Mouse (Mus musculus) urinary bladder, postnatal 36 days (tissue): ENCODE data around the gene Soga1.

Experiments used
- DNase-seq, 2 experiments: peaks; one replicate each; pipeline ENCODE4 v3.0.0; 2022; ENCODE audit warnings: low spot score in 2 of 2, mixed read lengths in 1 of 2

Gene Soga1

DNA sequence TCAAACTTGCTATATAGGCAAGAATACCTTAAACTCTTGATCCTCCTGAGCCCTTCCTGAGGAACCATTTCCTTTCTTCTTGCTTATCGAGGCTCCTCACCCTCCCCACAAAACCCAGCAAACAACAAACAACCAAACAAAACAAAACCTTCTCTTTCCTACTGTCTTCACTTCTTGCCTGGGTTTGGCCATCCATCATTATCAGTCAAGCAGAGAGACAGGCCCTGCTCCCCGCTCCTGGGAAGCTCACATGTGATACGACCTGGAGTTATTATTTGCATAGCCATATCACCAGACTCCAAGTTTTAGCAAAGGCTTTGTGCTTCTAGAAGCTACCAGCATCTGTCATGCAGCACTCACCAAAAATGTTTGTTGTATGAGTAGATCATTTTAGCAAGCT, 91.7 kb downstream of the Soga1 start:
- DNase-seq: no peak

DNA sequence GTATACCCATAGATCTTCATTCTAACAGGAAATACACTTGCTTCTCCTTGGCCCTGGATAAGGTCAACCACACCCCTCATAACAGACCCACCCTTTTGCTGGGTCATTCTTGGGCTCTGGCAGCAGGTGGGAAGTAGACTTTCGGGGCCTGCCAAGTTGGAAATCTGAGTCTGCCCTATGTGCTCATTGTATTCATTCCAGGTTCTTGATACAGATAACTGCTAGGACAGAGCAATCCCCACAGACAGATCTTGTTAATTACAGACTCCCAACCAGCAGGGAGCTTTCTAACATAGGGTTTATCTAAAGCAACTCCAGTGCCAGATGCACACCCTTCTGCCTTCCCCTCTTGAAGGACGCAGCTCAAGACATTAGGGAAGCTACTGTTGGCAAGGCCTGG, 96.2 kb downstream of the Soga1 start:
- DNase-seq: no peak

DNA sequence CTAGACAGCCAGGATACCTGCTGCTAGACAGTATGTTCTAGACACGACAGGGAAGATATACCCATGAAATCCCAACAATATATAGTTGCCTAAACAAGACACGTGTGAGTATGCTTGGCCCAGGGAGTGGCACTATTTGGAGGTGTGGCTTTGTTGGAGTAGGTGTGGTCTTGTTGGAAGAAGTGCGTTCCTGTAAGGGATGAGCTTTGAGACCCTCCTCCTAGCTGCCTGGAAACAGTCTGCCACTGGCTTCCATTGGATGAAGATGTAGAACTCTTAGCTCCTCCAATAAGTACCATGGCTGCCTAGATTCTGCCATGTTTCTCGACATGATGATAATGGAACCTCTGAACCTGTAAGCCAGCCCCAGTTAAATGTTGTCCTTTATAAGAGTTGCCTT, 97.8 kb downstream of the Soga1 start:
- no peak for DNase-seq

DNA sequence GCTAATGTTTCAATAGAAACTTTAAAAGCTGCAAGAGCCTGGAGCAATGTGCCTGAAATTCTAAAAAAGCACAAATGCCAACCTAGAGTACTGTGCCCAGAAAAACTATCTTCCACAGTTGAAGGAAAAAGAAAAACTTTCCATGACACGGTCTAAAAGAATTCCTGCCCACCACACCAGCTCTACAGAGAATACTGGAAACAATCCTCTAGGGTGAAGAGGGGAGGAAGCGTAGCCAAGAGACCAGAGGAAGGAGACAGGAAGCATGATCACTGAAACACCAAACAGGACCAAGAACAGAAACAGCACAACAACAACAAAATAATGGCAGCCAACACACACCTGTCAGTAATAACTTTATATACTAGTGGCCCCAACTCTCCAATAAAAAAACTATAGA, 99.0 kb downstream of the Soga1 start:
- DNase-seq: no peak

DNA sequence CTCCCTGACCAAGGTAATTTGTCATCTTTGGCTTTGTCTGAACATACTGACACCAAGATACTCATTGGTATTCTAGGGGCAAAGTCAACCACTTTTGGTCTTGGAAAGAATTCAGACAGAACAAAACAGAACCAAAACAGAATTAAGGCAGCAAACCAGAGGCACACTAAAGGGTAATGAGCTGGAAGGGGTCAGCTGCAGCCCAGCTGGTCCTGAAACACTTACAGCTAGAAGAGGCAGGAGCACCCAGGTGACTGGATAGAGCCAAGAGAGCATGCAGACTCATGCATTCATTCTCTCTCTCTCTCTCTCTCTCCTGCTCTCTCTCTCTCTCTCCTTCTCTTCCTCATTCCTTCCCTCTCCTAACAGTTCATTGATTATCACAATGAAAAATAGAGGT, 102.3 kb downstream of the Soga1 start:
- DNase-seq: no peak

DNA sequence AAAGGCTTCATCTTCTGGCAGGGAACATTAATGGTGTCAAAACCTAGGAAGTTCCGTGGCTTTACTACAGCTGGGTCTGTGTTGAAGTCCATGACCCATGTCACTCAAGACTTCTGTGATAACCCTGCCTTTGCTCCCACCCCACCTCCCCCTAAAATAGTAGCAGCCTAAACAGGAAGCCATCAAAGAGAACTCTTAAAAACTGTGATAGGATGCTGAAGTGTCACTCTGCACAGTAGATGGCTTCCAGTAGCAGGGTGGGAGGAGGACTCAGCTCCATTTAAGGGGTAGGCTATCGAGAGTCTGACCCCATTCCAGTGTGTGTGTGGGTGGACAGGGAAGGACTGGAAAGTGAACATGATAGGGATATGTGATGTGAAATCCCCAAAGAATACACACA, 104.1 kb downstream of the Soga1 start:
- DNase-seq: no peak

DNA sequence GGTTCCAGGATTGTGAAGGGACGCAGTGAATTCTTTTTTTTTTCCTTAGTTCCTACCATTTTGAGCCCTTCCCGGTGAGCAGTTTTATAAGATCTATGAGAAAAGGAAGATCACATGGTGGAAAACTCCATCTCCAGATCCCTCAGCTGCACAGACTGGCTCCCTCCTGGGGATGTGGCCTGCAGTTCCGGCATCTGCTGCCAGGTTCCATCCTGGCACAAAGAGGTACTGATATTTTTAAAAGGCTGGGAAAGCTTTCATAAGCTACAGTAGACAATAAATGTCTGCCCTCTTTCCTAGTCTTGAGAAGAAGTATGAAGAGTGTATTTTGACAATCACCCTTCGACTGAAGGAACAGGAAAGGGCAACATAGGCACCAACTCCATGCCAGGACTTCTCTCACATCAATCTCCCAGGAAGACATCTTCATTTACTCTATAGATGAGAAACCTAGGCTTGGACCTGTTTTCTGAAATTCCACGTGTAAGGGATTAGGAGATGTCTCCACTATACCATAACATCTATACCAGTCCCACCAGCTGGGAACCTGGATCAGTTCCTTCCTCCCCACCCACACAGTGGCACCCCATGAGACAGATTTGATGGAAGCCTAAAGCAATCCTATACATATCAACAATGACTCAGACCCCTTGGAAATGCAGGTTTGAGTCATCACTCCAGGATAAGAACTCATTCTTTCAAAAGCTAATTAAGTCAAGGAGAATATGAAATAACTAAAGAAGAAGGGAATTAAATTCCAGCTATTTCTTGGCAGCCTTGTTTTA, 105.5 kb downstream of the Soga1 start:
- no peak for DNase-seq

DNA sequence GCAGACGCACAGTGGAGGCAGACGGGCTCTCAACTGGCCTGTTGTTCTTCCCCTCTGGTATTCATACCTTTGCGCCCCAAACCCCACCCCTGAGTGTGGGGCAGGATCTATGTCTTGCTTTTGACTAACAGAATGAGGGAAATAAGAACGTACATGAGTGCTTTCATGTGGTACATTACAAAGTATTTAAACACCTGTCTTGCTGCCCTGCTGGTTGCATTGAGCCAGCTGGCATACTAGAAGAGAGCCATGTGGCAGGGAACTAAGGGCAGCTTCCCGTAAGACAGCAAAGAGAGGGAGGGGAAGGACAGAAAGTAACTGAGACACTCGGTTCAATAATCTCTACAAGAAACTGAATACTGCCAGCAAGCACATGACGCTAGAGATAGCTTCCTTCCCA, 108.8 kb downstream of the Soga1 start:
- no peak for DNase-seq

DNA sequence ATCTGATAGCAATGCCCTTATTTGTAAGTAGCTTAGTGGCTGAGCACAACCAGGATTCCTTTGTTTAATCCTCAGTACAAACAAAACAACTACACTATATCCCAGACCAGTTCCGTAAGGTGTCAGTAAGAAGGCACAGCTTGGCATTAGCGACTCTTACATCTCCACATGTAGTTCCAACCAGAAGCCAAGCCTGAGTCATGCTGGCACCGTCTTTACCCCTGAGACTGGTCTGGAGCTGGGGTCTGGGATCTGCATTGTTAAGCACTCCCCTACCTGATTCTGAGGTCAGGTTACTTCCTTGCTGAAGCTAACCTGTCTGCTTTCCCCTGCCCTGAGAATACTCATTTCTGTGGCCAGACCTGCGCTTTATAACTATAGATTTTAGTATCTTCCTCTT, 110.6 kb downstream of the Soga1 start:
- no peak for DNase-seq

DNA sequence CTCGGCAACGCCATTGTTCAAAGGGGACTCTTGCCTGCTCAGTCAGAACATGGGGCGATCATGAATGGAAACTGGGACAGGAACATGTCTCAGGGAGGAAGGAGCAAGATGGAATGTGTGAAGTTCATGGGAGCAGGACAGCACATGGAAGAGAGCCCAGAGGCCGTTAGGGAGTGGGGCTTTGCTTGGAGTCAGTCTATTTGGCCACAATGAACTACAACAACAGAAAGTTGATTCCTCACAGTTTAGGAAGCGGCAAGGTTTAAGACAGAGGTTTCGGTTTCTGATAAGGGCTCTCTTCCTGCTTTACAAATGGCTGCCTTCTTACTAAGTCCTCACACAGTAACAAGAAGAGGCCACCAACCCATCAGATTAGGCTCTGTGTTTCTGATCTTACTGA, 111.7 kb downstream of the Soga1 start:
- DNase-seq: no peak
